Mouse (Mus musculus) CH12.LX (cell line): ENCODE measurements around the gene Fmo4.

ENCODE experiments used
- CTCF ChIP-seq, 2 experiments: IDR thresholded peaks in 1 of 2; conservative IDR thresholded peaks in 1 of 2; 2 replicates each; pipeline ENCODE4 v1.5.1; 2011 to 2012; ENCODE audit warnings: low read depth in 2 of 2, low read length in 2 of 2, improper control_type of control experiment in 1 of 2, inconsistent platforms in 1 of 2, mild to moderate bottlenecking in 1 of 2, moderate library complexity in 1 of 2
- EP300 ChIP-seq: IDR thresholded peaks from 2 replicates; pipeline ENCODE4 v1.6.1; 2011; ENCODE audit warnings: low read length, improper control_type of control experiment
- GABPA ChIP-seq: IDR thresholded peaks from 2 replicates; pipeline ENCODE4 v1.6.1; 2012; ENCODE audit warnings: low read depth, low read length, improper control_type of control experiment, inconsistent platforms; ENCODE audit not compliant: insufficient replicate concordance
- IRF4 ChIP-seq: IDR thresholded peaks from 2 replicates; pipeline ENCODE4 v1.6.1; 2014; ENCODE audit warnings: low read depth, mild to moderate bottlenecking, inconsistent platforms, low read length, improper control_type of control experiment
- MAFK ChIP-seq: IDR thresholded peaks from 2 replicates; pipeline ENCODE4 v1.6.1; 2011; ENCODE audit warnings: low read length, improper control_type of control experiment; ENCODE audit not compliant: insufficient replicate concordance
- MAX ChIP-seq: IDR thresholded peaks from 2 replicates; pipeline ENCODE4 v1.6.1; 2011; ENCODE audit warnings: low read length, improper control_type of control experiment
- NRF1 ChIP-seq: IDR thresholded peaks from 2 replicates; pipeline ENCODE4 v1.6.1; 2014; ENCODE audit warnings: low read depth, mild to moderate bottlenecking, inconsistent platforms, low read length, improper control_type of control experiment, moderate library complexity
- POLR2A ChIP-seq: IDR thresholded peaks from 2 replicates; pipeline ENCODE4 v1.6.1; 2011; ENCODE audit warnings: low read depth, mild to moderate bottlenecking, improper control_type of control experiment, low read length
- RCOR1 ChIP-seq: conservative IDR thresholded peaks from 2 replicates; pipeline ENCODE4 v1.6.1; 2012; ENCODE audit warnings: low read depth, mild to moderate bottlenecking, inconsistent platforms, low read length, improper control_type of control experiment
- SIN3A ChIP-seq: IDR thresholded peaks from 2 replicates; pipeline ENCODE4 v1.6.1; 2012; ENCODE audit warnings: low read length, improper control_type of control experiment, inconsistent platforms
- TCF12 ChIP-seq: IDR thresholded peaks from 2 replicates; pipeline ENCODE4 v1.6.1; 2014; ENCODE audit warnings: low read depth, mild to moderate bottlenecking, inconsistent platforms, low read length, improper control_type of control experiment
- USF1 ChIP-seq: IDR thresholded peaks from 2 replicates; pipeline ENCODE4 v1.6.1; 2014; ENCODE audit warnings: low read depth, mild to moderate bottlenecking, inconsistent platforms, low read length, improper control_type of control experiment
- ZMIZ1 ChIP-seq: IDR thresholded peaks from 2 replicates; pipeline ENCODE4 v1.6.1; 2012; ENCODE audit warnings: low read depth, mild to moderate bottlenecking, inconsistent platforms, low read length, improper control_type of control experiment

DNA sequence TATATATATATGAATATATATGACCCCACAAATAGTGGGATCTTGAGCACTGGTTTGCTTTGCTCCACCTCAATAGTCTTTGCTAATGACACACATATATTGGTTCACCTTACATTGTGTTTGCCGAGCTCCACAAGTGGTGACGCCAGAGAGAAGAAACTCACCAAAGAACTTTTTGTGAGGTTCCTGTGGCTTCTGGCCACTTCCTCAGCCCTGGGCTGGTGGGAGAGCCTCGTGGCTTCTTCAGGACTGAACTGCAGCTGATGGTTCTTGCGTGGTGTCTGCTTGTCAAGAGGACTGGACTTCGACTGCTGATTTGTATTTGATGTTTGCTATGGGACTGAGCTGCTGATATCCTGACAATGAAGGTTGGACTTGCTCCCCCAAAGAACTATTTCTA is 65.0 kb downstream of the Fmo4 start:
- TF ChIP-seq MAFK: no peak
- TF ChIP-seq NRF1: no peak
- no peak for TF ChIP-seq TCF12
- no peak for TF ChIP-seq RCOR1
- no peak for TF ChIP-seq MAX
- no peak for TF ChIP-seq EP300
- TF ChIP-seq GABPA: no peak
- no peak for TF ChIP-seq POLR2A
- TF ChIP-seq USF1: no peak
- TF ChIP-seq ZMIZ1: no peak
- no peak for TF ChIP-seq SIN3A
- no peak for TF ChIP-seq CTCF (conservative IDR thresholded peaks at IDR 0.05 in 1 of 2, IDR thresholded peaks at IDR 0.05 in 1 of 2; ENCODE audit: low read depth in 2 of 2, low read length in 2 of 2)
- no peak for TF ChIP-seq IRF4
